Mouse (Mus musculus) central nervous system, embryonic 14 days (tissue): Measurements from ENCODE around the gene Ncoa3. TPM values are rescaled to one million over a fixed set of nuclear protein-coding genes. Genes with fewer than 3 reads are reported as not detected.

Experiments used
- polyA plus RNA-seq: library from polyadenylated mRNA; depleted of rRNA; stranded (reverse); fragments of >200 nt; gene quantifications from 2 replicates; pipeline ENCODE4 v1.2.3, GENCODE M21; 2012; rRNA removed

Ncoa3 gene
- polyA plus RNA-seq: 17.1 and 20.9 TPM in 2 replicates

DNA sequence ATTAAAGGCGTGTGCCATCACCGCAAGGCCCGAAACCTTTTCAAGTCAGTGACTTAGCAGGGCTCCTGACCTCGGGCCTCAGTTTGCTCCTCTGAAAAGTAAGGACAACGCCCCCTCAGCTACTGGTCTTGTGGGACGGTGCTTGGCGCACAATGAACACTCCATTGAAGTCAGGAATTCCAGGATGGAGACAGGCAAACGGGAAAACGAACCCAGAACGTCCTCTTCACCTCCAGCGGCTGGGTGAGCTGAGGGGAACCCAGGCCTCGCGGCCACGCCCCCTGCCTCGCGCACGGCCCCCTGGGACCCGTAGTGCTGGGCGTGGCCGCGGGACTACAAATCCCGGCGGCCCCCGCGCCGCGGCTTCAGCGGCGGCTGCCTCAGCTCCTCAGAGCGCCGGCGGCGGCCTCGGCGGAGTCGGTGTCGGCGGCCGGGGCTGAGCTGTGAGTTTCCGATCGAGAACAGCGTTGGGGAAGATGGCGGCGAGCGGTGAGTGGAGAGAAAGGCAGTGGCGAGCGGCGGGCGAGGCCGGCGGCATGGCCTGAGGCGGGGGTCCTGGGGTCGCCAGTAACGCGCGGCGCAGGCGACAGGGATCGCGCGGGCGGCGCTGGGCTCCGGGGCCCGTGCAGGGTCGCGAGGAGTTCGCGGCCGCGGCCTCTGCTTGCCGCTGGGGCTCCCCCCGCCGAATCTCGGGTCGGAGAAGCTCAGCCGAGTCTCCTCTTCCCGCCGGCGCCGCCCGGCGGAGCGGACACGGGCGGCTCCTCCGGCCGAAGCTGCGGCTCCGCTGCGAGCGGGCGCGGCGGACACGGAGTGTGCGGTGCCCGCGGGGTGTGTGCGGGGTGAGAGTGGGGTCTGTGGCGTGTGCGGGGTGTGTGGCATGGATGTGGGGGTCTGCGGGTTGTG, at the start of gene Ncoa3:
Gene Ncoa3, plus strand, starts transcription at position 367 of the 903 bp plus-strand sequence.

Other genes with a start within 250 kb of the Ncoa3 start
- gene Zmynd8, start 93.6 kb upstream of the Ncoa3 start, polyA plus RNA-seq: 66.6 and 67.0 TPM in 2 replicates
- gene Sulf2, start 163.0 kb downstream of the Ncoa3 start, polyA plus RNA-seq: 96.2 and 164 TPM in 2 replicates